Mouse (Mus musculus) liver, postnatal 0 days (tissue): ENCODE measurements around the gene B3galt4. TPM values are rescaled to one million over a fixed set of nuclear protein-coding genes. Genes with fewer than 3 reads are reported as not detected.

ENCODE experiments used
- ATAC-seq: fragments of 200-750 bp; cut with Nextera tagmentation; 2 replicates; pipeline ENCODE4 v1.8.0; 2017; ENCODE audit warnings: mild to moderate bottlenecking, moderate library complexity
- DNase-seq: peaks from one replicate; pipeline ENCODE4 v3.0.0-alpha.2; 2016
- H3K27ac ChIP-seq: fragments of 300-500 bp; sonication (generic); 2 replicates; pipeline ENCODE4 v1.5.1; 2014; ENCODE audit warnings: antibody characterized with exemption, moderate library complexity, mild to moderate bottlenecking, low read depth
- H3K27me3 ChIP-seq: fragments of 300-500 bp; sonication (generic); 2 replicates; pipeline ENCODE4 v1.6.1; 2014; ENCODE audit warnings: low read length, control low read depth, mixed read lengths; ENCODE audit not compliant: insufficient read depth
- H3K36me3 ChIP-seq: fragments of 300-500 bp; sonication (generic); replicated peaks from 2 replicates; pipeline ENCODE4 v1.6.1; 2014; ENCODE audit warnings: mild to moderate bottlenecking, control low read depth, low read length, moderate library complexity, mixed read lengths; ENCODE audit not compliant: insufficient read depth
- H3K4me1 ChIP-seq: fragments of 300-500 bp; sonication (generic); 2 replicates; pipeline ENCODE4 v1.6.1; 2014; ENCODE audit warnings: antibody characterized with exemption, mild to moderate bottlenecking, control low read depth; ENCODE audit not compliant: insufficient read depth
- H3K4me2 ChIP-seq: fragments of 300-500 bp; sonication (generic); 2 replicates; pipeline ENCODE4 v1.6.1; 2014; ENCODE audit warnings: low read depth, mild to moderate bottlenecking, low read length, moderate library complexity, mixed read lengths
- H3K4me3 ChIP-seq: fragments of 300-500 bp; sonication (generic); 2 replicates; pipeline ENCODE4 v1.5.1; 2014; ENCODE audit warnings: low read depth, low read length
- H3K9ac ChIP-seq: fragments of 300-500 bp; sonication (generic); replicated peaks from 2 replicates; pipeline ENCODE4 v1.6.1; 2014; ENCODE audit warnings: mild to moderate bottlenecking, moderate library complexity
- H3K9me3 ChIP-seq: fragments of 300-500 bp; sonication (generic); 2 replicates; pipeline ENCODE4 v1.6.1; 2016; ENCODE audit warnings: mild to moderate bottlenecking, control low read depth, low read length, mixed read lengths
- CTCF ChIP-seq: sonication (generic); IDR thresholded peaks from 2 replicates; pipeline ENCODE4 v1.5.1; 2016; ENCODE audit warnings: antibody characterized with exemption, low read depth
- EP300 ChIP-seq: IDR thresholded peaks from 2 replicates; pipeline ENCODE4 v1.6.1; 2016; ENCODE audit warnings: antibody characterized with exemption, low read depth, mild to moderate bottlenecking
- WGBS: fragments of 180-500 bp; shearing (Covaris S2); extraction: QIAGEN DNeasy Blood & Tissue Kit; methylation state at CpG from one replicate; pipeline ENCODE4 v1.1.7; 2014; ENCODE audit not compliant: insufficient replicate concordance; 5-methylcytosine and 5-hydroxymethylcytosine counted together
- polyA plus RNA-seq: library from polyadenylated mRNA; unstranded; fragments of >200 nt; fragmentation: Nextera tagmentation; extraction: Ambion mirVana; gene quantifications from 2 replicates; pipeline ENCODE4 v1.2.1, GENCODE M21; 2015

B3galt4 gene
- polyA plus RNA-seq, 1 experiment from 2014 or later = 2.2 TPM

GRCm38 (mm10) chr17:33972691-33973090 lies 21.4 kb upstream of the B3galt4 start:
- H3K4me2 ChIP-seq = no peak overlapping the region
- peaks cover under 1% of the 10 kb centered on the region; the same call in 1 of the 2 replicates for H3K27me3 ChIP-seq
- H3K36me3 ChIP-seq = no peaks in the 10 kb centered on the region
- H3K9ac ChIP-seq = no peak overlapping the region
- DNase-seq = no peak
- H3K27ac ChIP-seq = no peak overlapping the region
- TF ChIP-seq EP300 (no peak), CTCF (no peak)
- H3K4me3 ChIP-seq = no peak overlapping the region
- H3K4me1 ChIP-seq = no peaks in the 10 kb centered on the region; the same call in 1 of the 2 replicates
- H3K9me3 ChIP-seq = peaks cover 7% of the 10 kb centered on the region; the same call in 1 of the 2 replicates
- 13% methylated on average over 1 of the region's 1 CpGs for WGBS
- ATAC-seq = no peak

- H3K4me3 ChIP-seq = no peak overlapping the region
- no peak overlapping the region for H3K4me2 ChIP-seq
- ATAC-seq = no peak
- no peaks in the 10 kb centered on the region for H3K27me3 ChIP-seq
- H3K36me3 ChIP-seq = peaks cover 6% of the 10 kb centered on the region; the same call in 1 of the 2 replicates
- DNase-seq = no peak
- no peak overlapping the region for H3K27ac ChIP-seq
- no peaks in the 10 kb centered on the region for H3K4me1 ChIP-seq
- no peak overlapping the region for H3K9ac ChIP-seq
- TF ChIP-seq CTCF (peak; percentile 57), EP300 (no peak)
- peaks cover 7% of the 10 kb centered on the region; the same call in 1 of the 2 replicates for H3K9me3 ChIP-seq
- 78% methylated on average over 4 of the region's 4 CpGs for WGBS
These were observed 18.1 kb upstream of the B3galt4 start for GRCm38 (mm10) chr17:33969394-33969793.

- Histone ChIP-seq H3K4me3 (no peak overlapping the region), H3K4me2 (no peak overlapping the region), H3K36me3 (peaks cover 6% of the 10 kb centered on the region; the same call in 1 of the 2 replicates), H3K27me3 (no peaks in the 10 kb centered on the region), H3K9ac (no peak overlapping the region), H3K4me1 (no peaks in the 10 kb centered on the region), H3K9me3 (peaks cover 7% of the 10 kb centered on the region; the same call in 1 of the 2 replicates), H3K27ac (no peak overlapping the region)
- TF ChIP-seq CTCF (peak; percentile 53), EP300 (no peak)
- WGBS = 33% methylated on average over 5 of the region's 5 CpGs
- DNase-seq (no peak), ATAC-seq (peak; percentile 78)
These were observed 17.6 kb upstream of the B3galt4 start for GRCm38 (mm10) chr17:33968927-33969326.

- Histone ChIP-seq H3K9ac (no peak overlapping the region), H3K36me3 (peaks cover 6% of the 10 kb centered on the region; the same call in 1 of the 2 replicates), H3K27me3 (no peaks in the 10 kb centered on the region), H3K4me2 (no peak overlapping the region), H3K4me1 (no peaks in the 10 kb centered on the region), H3K9me3 (peaks cover 7% of the 10 kb centered on the region; the same call in 1 of the 2 replicates), H3K4me3 (no peak overlapping the region), H3K27ac (no peak overlapping the region)
- TF ChIP-seq CTCF = peak; percentile 96
- no peak for TF ChIP-seq EP300
- ATAC-seq (peak; percentile 83), DNase-seq (peak; percentile 89)
- 2% methylated on average over 9 of the region's 9 CpGs for WGBS
These were observed 17.2 kb upstream of the B3galt4 start for GRCm38 (mm10) chr17:33968489-33968888.

- whole genome bisulfite sequencing = 84% methylated on average over 16 of the region's 16 CpGs
- no peak for ATAC-seq
- Histone ChIP-seq H3K4me3 (no peak overlapping the region), H3K27me3 (no peaks in the 10 kb centered on the region), H3K9ac (no peak overlapping the region), H3K36me3 (peaks cover 12% of the 10 kb centered on the region), H3K4me1 (no peaks in the 10 kb centered on the region), H3K9me3 (peaks cover 7% of the 10 kb centered on the region; the same call in 1 of the 2 replicates), H3K4me2 (no peak overlapping the region), H3K27ac (no peak overlapping the region)
- DNase-seq = no peak
- TF ChIP-seq EP300 = no peak
- TF ChIP-seq CTCF = no peak
These were observed 14.7 kb upstream of the B3galt4 start for GRCm38 (mm10) chr17:33965846-33966550.

- DNase-seq = no peak
- Histone ChIP-seq H3K9ac (no peak overlapping the region), H3K4me1 (no peaks in the 10 kb centered on the region), H3K36me3 (peaks cover 14% of the 10 kb centered on the region), H3K27ac (no peak overlapping the region), H3K4me2 (no peak overlapping the region), H3K27me3 (no peaks in the 10 kb centered on the region), H3K4me3 (no peak overlapping the region), H3K9me3 (peaks cover 3% of the 10 kb centered on the region; the same call in 1 of the 2 replicates)
- ATAC-seq = no peak
- no peak for TF ChIP-seq EP300
- TF ChIP-seq CTCF = no peak
- WGBS = 84% methylated on average over 17 of the region's 17 CpGs
These were observed 14.0 kb upstream of the B3galt4 start for GRCm38 (mm10) chr17:33965082-33965845.
